Mouse (Mus musculus): ENCODE results near the gene Slc20a1. TPM values are rescaled to one million over a fixed set of nuclear protein-coding genes. Genes with fewer than 3 reads are reported as not detected.

The Slc20a1 gene
- polyA plus RNA-seq, 1 experiment from 2014 or later: 42.5 TPM

DNA sequence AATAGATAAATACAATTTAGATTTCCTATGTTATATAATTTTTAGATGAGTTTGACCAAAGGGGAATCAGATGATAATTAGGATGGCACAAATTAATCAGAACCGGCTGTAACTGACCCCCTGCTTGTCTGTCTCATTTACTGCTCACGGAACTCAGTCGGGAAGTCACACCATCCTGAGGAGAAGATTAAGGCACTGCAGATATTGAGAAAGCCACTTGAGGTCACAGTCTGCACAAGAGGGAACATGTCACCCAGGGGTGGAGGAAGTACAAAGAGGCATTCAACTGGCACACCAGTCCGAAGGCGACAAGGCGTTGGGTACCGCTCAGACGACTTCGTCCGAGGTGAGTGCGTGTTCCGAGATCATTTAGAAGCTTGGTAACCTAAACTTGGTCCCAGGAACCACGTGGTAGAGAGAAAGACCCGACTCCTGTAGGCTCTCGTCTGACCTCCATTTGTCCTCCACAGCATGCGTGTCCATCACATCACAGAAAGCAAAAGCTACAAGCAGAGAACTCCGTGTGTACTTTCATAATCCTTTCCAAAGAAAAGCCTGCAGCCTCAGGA is 26.8 kb downstream of the Slc20a1 start:
- DNase-seq (ENCODE audit: low spot score): no peak

DNA sequence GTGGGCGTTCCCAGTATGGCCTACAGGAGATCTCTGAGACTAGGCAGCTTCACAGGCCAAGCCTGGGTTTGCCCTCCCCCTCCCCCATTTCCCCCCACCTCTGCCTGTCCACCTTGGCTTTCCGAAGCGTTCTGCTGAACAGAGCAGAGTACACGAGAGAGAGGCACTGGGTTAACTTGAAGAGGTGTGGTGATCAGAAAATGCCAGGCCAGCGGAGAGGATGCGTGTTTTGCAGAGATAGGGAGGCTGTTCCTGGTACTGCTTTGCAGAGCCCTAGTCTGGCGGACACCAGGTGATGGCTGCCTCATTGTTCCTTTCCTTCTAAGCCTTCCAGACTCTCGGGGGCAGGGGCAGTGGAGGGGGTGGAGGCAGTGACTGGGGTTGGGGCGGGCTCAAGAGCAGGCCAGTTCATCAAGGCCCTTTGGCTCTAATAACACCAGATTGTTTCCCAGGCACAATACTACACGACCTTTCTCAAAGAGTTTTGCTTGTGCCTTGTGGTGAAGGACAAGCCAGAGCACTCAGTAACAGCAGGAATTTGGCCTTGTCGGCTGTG is 27.8 kb downstream of the Slc20a1 start:
- no peak for DNase-seq (ENCODE audit: low spot score)

DNA sequence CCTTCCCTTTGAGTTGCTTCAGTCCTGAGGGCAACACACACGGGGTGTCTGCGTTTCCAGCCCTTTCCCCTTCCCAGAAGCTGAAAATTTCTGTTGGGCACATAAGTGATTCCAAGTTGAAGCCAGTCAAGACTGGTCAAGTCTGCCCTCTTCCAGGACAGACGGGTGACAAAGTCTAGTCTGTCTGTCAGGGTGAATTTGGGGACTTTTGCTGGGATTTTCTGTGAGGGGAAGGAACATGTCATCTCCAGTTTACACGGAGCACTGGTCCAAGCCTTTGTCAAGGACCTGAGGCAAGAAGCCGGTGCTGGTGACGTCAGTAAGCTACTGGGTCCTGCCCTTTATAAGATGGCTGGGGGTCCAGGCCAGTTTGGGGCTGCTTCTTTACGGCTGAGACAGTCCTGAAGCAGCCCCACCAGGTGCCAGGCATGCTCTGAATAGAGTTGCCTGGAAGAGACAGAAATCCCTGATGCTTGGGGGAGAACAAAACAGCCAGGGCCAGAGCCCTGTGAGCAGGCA is 28.5 kb downstream of the Slc20a1 start:
- no peak for DNase-seq (ENCODE audit: low spot score)

GRCm38 (mm10) chr2:129227709-129228108 is 29.1 kb downstream of the Slc20a1 start:
- DNase-seq (ENCODE audit: low spot score): no peak

- no peak for DNase-seq (ENCODE audit: low spot score)
Measured at GRCm38 (mm10) chr2:129228571-129228970, 30.0 kb downstream of the Slc20a1 start.

GRCm38 (mm10) chr2:129229316-129229715 is 30.8 kb downstream of the Slc20a1 start:
- no peak for DNase-seq (ENCODE audit: low spot score)

DNA sequence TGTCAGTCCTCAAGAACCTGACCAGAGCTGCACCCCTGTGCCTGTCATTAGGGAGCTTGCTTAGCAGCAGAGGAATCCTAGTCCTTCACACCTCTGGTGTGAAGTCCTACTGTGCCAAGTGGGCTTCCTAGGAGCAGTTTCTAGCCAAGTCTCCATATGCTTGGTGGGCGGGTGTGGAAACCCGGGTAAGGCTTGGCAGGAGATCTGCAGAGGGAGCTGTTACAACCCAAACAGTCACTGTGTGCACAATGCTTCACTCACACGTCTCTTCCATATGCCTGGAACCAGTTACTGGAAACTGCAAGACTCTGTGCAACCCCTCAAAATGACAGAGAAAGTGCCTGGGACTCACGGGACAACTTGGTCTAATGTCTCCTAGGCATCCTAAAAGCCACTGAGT is 33.5 kb downstream of the Slc20a1 start:
- no peak for DNase-seq (ENCODE audit: low spot score)

GRCm38 (mm10) chr2:129232484-129232883 is 33.9 kb downstream of the Slc20a1 start:
- no peak for DNase-seq (ENCODE audit: low spot score)

DNA sequence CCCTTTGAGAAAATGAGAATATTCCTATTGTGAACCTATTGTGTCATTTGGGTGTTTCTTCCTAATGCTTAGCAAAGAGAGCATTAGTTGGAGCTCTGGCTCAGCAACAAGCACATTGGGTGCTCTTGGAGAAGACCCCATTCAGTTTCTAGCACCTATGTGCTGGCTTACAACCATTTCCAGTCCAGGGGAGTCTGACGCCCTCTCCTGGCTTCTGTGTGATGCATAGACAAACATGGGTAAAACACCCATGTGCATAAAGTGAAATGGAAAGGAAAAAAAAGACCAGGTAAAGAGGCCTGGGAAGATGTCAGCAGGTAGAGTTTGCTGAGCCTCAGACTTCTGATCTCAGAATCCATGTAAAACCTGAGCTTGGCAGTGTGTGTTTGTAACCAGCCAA is 34.7 kb downstream of the Slc20a1 start:
- DNase-seq (ENCODE audit: low spot score): no peak

- DNase-seq (ENCODE audit: low spot score): no peak
Measured at GRCm38 (mm10) chr2:129233803-129234477, 35.4 kb downstream of the Slc20a1 start.

DNA sequence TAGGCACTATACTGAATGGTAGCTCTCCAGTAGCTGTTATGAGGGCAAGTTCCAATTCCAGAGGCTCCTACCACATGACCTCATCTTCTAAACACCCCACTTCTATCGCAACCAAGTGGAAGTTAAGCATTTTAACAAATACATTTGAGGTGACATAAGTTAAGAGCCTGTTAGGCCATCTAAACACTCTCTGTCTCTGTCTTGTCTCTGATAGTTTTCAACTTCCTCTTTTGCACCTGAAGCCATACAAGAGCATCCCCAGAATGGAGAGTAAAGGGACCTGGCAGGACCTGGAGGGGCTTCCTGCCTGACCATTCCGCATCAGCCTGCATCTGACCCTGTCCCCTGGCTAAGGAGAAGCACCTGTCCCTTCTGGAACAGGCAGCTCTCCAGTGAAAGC is 36.2 kb downstream of the Slc20a1 start:
- DNase-seq (ENCODE audit: low spot score): no peak

GRCm38 (mm10) chr2:129236526-129236925 is 38.0 kb downstream of the Slc20a1 start:
- DNase-seq (ENCODE audit: low spot score): no peak

DNA sequence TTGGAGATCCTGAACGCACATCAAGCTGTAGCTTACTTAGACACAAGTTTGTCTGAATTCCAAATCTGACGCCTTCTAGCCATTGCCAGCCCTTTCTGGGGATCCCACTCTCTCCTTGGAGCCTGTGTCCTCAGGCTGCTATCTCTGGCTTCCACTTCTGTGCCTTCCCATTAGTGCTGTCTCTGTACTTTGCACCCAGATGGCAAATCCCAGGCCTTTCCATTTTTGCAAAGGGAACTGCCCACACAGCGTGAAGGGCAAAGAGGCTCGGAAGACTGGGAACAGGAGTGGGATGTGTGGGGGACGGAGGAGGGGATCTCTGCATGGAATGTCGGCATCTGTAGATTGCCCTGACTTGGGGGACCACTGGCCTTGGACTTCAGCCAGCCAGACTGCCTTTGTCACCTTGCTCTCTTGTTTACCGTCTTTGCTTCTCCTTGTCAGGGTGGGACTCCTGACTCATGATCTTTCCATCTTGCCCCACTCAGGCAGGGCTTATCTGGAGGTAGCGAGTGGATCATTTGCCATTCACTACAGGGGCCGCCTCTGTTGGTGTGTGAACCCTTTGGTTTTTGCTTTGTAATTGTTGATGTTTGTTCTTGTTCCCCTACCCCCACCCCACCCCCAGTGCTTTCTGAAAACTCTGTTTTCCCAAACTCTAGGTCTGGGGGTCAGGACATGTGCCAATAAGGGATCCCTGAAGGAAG is 42.3 kb downstream of the Slc20a1 start:
- no peak for DNase-seq (ENCODE audit: low spot score)

- no peak for DNase-seq (ENCODE audit: low spot score)
Measured at GRCm38 (mm10) chr2:129241845-129242833, 43.6 kb downstream of the Slc20a1 start.

DNA sequence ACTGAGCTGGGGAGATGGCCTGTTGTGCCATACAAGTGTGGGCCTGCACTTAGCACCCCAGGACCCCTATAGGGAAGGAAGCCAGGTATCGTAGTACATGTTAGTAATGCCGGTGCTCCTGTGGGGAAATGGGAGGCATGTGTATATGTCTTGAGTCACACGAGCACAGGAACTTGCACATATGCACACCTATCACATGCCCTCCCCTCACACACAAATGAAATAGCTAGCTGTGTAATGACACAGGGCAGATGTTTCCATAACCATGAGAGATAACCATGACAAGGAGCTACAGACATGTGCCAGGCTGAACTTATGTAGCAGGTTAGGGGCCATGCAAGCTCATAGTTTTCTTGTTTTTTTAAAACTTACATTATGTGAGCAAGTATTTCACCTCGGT is 44.4 kb downstream of the Slc20a1 start:
- DNase-seq (ENCODE audit: low spot score): no peak

DNA sequence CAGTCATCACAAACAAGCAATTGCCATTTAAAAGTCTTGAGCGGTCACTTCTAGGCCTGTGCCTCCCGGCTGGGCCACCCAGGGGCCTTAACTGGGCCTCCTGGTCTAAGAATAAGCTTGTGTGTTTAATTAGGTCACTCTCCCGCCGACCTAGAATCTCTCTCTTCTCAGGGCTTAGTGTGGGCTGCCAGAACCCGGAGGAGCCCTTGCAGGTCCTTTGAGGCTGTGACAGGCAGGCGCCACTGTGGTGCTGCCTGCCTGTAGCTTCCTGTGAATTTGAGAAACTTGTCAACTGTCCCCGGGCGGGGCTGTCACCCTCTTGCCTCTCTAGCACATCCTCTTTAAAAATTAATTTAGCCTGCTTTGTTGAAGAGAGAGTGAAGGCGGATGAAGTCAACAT is 45.2 kb downstream of the Slc20a1 start:
- DNase-seq (ENCODE audit: low spot score): peak; percentile 45

GRCm38 (mm10) chr2:129244446-129245120 is 46.0 kb downstream of the Slc20a1 start:
- no peak for DNase-seq (ENCODE audit: low spot score)

DNA sequence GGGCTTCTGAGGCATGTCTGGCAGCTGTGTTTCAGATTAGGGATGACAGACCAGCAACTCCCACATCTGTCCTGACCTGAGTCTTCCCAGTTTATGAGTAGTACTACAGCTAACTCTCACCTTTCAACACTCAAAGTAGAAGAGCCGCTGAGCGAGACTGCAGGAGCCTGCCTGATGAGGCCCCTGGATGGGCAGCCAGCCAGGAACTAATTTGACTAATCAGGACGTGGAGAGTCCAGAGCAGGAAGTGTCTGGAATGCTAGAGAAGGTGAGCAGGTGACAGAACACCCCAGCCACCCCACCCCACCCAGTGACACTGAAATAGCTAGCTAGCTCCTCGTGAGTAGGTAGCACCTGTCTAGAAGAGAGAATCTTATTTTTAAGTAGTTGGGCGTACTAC is 47.1 kb downstream of the Slc20a1 start:
- no peak for DNase-seq (ENCODE audit: low spot score)

DNA sequence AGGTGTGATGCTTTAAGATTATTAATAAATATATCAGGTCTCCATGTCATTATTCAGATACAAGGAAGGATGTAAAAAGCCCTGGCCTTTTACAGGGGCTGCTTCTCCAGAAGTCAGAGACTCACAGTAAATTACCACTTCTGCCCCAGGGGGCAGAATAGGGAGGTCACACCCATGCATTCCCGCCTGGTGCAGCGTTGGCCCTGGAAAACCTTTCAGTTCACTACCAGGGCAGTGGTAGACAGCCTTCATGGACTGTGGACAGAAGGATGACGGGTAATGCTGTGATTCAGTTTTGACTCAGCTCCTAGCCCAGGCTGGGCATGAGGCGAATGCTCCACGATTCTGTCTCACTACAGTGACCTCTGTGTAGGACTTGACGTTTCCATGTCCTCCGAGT is 47.9 kb downstream of the Slc20a1 start:
- DNase-seq (ENCODE audit: low spot score): no peak

DNA sequence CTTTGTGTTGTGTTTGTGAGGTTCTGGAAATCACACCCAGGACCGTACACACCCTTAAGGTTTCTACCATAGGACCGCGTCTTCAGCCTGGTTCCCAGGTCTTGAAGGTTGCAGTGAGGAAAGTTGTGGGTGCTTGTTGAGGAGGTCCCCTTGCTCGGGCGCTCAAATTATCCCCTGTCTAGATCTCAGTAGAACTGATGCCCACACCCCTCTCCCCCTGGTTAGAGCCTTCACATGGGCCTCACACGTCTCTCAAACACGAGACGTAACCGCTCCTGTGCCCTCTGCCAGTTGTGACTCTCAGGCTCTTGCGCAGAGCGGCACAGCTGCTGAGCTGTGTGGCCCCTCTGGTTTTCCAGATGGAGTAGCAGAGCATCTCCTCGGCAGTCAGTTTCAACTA is 48.4 kb downstream of the Slc20a1 start:
- no peak for DNase-seq (ENCODE audit: low spot score)

All from thymus, postnatal 0 days (tissue).